Mouse (Mus musculus): ENCODE data around the gene Tmtc2.

DNA sequence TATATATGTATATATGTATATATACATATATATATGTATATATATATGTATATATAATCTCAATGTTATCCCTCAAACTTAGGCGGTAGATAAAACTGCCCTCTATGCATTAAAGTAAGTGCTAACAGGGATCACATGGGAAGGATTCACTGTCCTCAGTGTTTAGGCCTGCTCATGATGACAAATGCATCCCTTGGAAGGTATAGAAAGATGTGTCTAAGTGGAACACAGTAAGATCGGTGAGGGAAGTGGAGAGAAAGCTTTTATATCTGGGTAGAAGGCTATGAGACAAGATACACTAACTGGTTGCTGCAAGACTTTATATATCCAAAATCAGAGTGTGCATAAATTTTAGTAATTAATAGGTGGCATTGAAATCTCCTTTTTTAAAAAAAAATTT lies 373.6 kb downstream of the Tmtc2 start:
- TF ChIP-seq POLR2A (IDR thresholded peaks at IDR 0.05; ENCODE audit: extremely low read depth, insufficient read depth, low read length) (no peak), CTCF (IDR thresholded peaks at IDR 0.05; ENCODE audit: extremely low read depth, insufficient read depth, low read length) (no peak)

All from cortical plate, adult 2 months (tissue).